Mouse (Mus musculus) E14TG2a.4 (cell line): ENCODE measurements around the gene Vasn.

Experiments used
- CTCF ChIP-seq: conservative IDR thresholded peaks from 2 replicates; pipeline ENCODE4 v1.5.1; 2014; ENCODE audit warnings: low read length
- NANOG ChIP-seq: IDR thresholded peaks from 2 replicates; pipeline ENCODE4 v1.6.1; 2014; ENCODE audit warnings: borderline replicate concordance, low read length, mixed read lengths

GRCm38 (mm10) chr16:4638891-4639390 lies 800 bp upstream of the Vasn start:
- TF ChIP-seq CTCF (no peak), NANOG (no peak)
